Mouse (Mus musculus) liver, embryonic 15.5 days (tissue): ENCODE results near the gene Usp24. TPM values are rescaled to one million over a fixed set of nuclear protein-coding genes. Genes with fewer than 3 reads are reported as not detected.

Experiments
- ATAC-seq: fragments of 200-750 bp; cut with Nextera tagmentation; 2 replicates; pipeline ENCODE4 v1.8.0; 2017; ENCODE audit warnings: moderate number of reproducible peaks, mild to moderate bottlenecking, moderate library complexity; ENCODE audit not compliant: insufficient read depth
- H3K27ac ChIP-seq: fragments of 300-500 bp; sonication (generic); replicated peaks from 2 replicates; pipeline ENCODE4 v1.5.1; 2015; ENCODE audit warnings: mild to moderate bottlenecking, inconsistent platforms
- H3K27me3 ChIP-seq: fragments of 300-500 bp; sonication (generic); 2 replicates; pipeline ENCODE4 v1.6.1; 2015; ENCODE audit warnings: mild to moderate bottlenecking, inconsistent platforms
- H3K36me3 ChIP-seq: fragments of 300-500 bp; sonication (generic); replicated peaks from 2 replicates; pipeline ENCODE4 v1.6.1; 2015; ENCODE audit warnings: moderate library complexity, mild to moderate bottlenecking, inconsistent platforms
- H3K4me1 ChIP-seq: fragments of 300-500 bp; sonication (generic); replicated peaks from 2 replicates; pipeline ENCODE4 v1.6.1; 2015; ENCODE audit warnings: inconsistent platforms
- H3K4me2 ChIP-seq: fragments of 300-500 bp; sonication (generic); 2 replicates; pipeline ENCODE4 v1.6.1; 2015; ENCODE audit warnings: moderate library complexity, mild to moderate bottlenecking, inconsistent platforms
- H3K4me3 ChIP-seq: fragments of 300-500 bp; sonication (generic); replicated peaks from 2 replicates; pipeline ENCODE4 v1.5.1; 2015; ENCODE audit warnings: mild to moderate bottlenecking, inconsistent platforms
- H3K9ac ChIP-seq: fragments of 300-500 bp; sonication (generic); 2 replicates; pipeline ENCODE4 v1.6.1; 2015; ENCODE audit warnings: moderate library complexity, mild to moderate bottlenecking, inconsistent platforms
- H3K9me3 ChIP-seq: fragments of 300-500 bp; sonication (generic); replicated peaks from 2 replicates; pipeline ENCODE4 v1.6.1; 2016; ENCODE audit warnings: inconsistent platforms
- WGBS: fragments of 180-500 bp; shearing (Covaris S2); methylation state at CpG from one replicate; pipeline ENCODE4 v1.1.7; 2015; ENCODE audit warnings: mixed read lengths; ENCODE audit not compliant: insufficient replicate concordance; 5-methylcytosine and 5-hydroxymethylcytosine counted together
- polyA plus RNA-seq: library from polyadenylated mRNA; unstranded; fragments of >200 nt; fragmentation: Nextera tagmentation; extraction: Ambion mirVana; gene quantifications from 2 replicates; pipeline ENCODE4 v1.2.1, GENCODE M21; 2015

The Usp24 gene
- polyA plus RNA-seq, 1 experiment from 2014 or later = 5.1 TPM

- Histone ChIP-seq H3K4me3 (no peak overlapping the region), H3K9ac (no peak overlapping the region), H3K4me2 (peak overlapping the region; percentile 36; the same call in 1 of the 2 replicates), H3K36me3 (no peaks in the 10 kb centered on the region), H3K27me3 (no peaks in the 10 kb centered on the region), H3K4me1 (peaks cover 21% of the 10 kb centered on the region), H3K9me3 (no peaks in the 10 kb centered on the region), H3K27ac (peak overlapping the region; percentile 53)
- peak; percentile 82 for ATAC-seq
- WGBS = 26% methylated on average over 7 of the region's 7 CpGs
Observed at GRCm38 (mm10) chr4:106296412-106297086, 19.5 kb upstream of the Usp24 start.

- Histone ChIP-seq H3K9me3 (no peaks in the 10 kb centered on the region), H3K4me2 (no peak overlapping the region), H3K4me1 (peaks cover 14% of the 10 kb centered on the region), H3K9ac (no peak overlapping the region), H3K36me3 (no peaks in the 10 kb centered on the region), H3K27ac (no peak overlapping the region), H3K4me3 (no peak overlapping the region), H3K27me3 (no peaks in the 10 kb centered on the region)
- WGBS = 49% methylated on average over 6 of the region's 6 CpGs
- ATAC-seq = no peak
Observed at GRCm38 (mm10) chr4:106301346-106301745, 14.7 kb upstream of the Usp24 start.

- WGBS = 60% methylated on average over 3 of the region's 3 CpGs
- H3K36me3 ChIP-seq = no peaks in the 10 kb centered on the region
- no peak overlapping the region for H3K9ac ChIP-seq
- peaks cover 14% of the 10 kb centered on the region for H3K4me1 ChIP-seq
- H3K4me3 ChIP-seq = no peak overlapping the region
- H3K27me3 ChIP-seq = no peaks in the 10 kb centered on the region
- H3K27ac ChIP-seq = no peak overlapping the region
- no peak for ATAC-seq
- no peak overlapping the region for H3K4me2 ChIP-seq
- no peaks in the 10 kb centered on the region for H3K9me3 ChIP-seq
Observed at GRCm38 (mm10) chr4:106308090-106308489, 7.9 kb upstream of the Usp24 start.

DNA sequence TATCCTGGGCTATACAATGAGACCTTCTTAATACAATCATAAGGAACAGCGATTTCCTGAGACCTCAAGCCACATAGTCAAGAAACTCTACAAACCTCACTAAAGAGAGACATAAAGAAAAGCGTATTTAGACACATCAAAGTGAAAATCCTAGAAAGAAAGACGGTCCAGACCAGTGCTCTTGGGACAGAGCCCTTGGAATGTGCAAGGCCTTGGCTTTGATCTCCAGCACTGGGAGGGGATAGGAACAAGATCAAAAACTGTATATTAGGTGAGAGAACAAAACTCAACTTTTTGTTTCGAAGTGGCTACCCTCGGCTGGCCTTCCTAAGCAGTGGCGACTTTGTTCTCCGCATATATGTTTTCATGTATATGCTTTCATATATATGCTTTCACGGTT lies 3.4 kb upstream of the Usp24 start:
- Histone ChIP-seq H3K4me1 (peaks cover 35% of the 10 kb centered on the region), H3K4me3 (no peak overlapping the region), H3K36me3 (no peaks in the 10 kb centered on the region), H3K9ac (no peak overlapping the region), H3K27me3 (no peaks in the 10 kb centered on the region), H3K9me3 (no peaks in the 10 kb centered on the region), H3K27ac (no peak overlapping the region), H3K4me2 (no peak overlapping the region)
- ATAC-seq = no peak
- 83% methylated on average over 8 of the region's 8 CpGs for WGBS

GRCm38 (mm10) chr4:106313070-106313469 lies 2.9 kb upstream of the Usp24 start:
- Histone ChIP-seq H3K36me3 (no peaks in the 10 kb centered on the region), H3K4me1 (peaks cover 39% of the 10 kb centered on the region), H3K27ac (0 out of 2 replicates have a peak overlapping the region, but pooled peaks have one; percentile 20), H3K9ac (no peak overlapping the region), H3K4me2 (no peak overlapping the region), H3K27me3 (no peaks in the 10 kb centered on the region), H3K4me3 (no peak overlapping the region), H3K9me3 (no peaks in the 10 kb centered on the region)
- ATAC-seq = no peak
- 71% methylated on average over 8 of the region's 8 CpGs for WGBS

DNA sequence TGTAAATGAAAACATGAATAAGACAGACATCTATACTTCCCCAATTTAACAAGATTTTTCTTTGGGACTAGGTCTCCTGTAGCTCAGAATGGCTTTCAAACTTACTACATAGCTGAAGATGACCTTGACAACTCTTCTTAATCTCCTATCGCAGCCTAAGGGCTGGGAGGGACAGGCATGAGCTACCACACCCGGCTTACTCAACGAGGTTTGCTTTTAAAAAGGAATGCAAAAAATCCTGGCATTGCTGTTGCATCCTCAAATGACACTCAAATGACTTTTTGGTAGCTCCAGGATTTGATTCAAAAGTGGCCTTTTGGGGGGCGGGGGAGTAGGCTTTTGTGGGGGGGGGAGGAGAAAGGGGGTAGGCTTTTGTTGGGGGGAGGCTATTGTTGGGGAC lies 2.1 kb upstream of the Usp24 start:
- no peak for ATAC-seq
- Histone ChIP-seq H3K27ac (peak overlapping the region; percentile 64), H3K27me3 (no peaks in the 10 kb centered on the region), H3K9me3 (no peaks in the 10 kb centered on the region), H3K4me2 (peak overlapping the region; percentile 46), H3K36me3 (0 out of 2 replicates have a peak, but pooled peaks cover 4% of the 10 kb centered on the region), H3K4me1 (peaks cover 47% of the 10 kb centered on the region), H3K4me3 (no peak overlapping the region), H3K9ac (no peak overlapping the region)
- WGBS = 18% methylated on average over 4 of the region's 4 CpGs

- H3K27ac ChIP-seq = peak overlapping the region; percentile 64
Observed at GRCm38 (mm10) chr4:106314291-106314690, 1.7 kb upstream of the Usp24 start.

GRCm38 (mm10) chr4:106316351-106317178 lies 552 bp downstream of the Usp24 start:
- peak overlapping the region; percentile 95 for H3K27ac ChIP-seq
- H3K4me3 ChIP-seq = peak overlapping the region; percentile 97
- peak overlapping the region; percentile 99 for H3K9ac ChIP-seq
- peak; percentile 61 for ATAC-seq
- WGBS = under 1% methylated on average over 81 of the region's 81 CpGs
- no peaks in the 10 kb centered on the region for H3K27me3 ChIP-seq
- no peaks in the 10 kb centered on the region for H3K9me3 ChIP-seq
- H3K36me3 ChIP-seq = 0 out of 2 replicates have a peak, but pooled peaks cover 6% of the 10 kb centered on the region
- H3K4me2 ChIP-seq = peak overlapping the region; percentile 90
- H3K4me1 ChIP-seq = peaks cover 71% of the 10 kb centered on the region

More at GRCm38 (mm10) chr4:106314291-106314690, 1.7 kb upstream of the Usp24 start:
- peak overlapping the region; percentile 46 for H3K4me2 ChIP-seq
- H3K4me1 ChIP-seq = peaks cover 51% of the 10 kb centered on the region
- H3K27me3 ChIP-seq = no peaks in the 10 kb centered on the region
- no peaks in the 10 kb centered on the region for H3K9me3 ChIP-seq
- 0 out of 2 replicates have a peak, but pooled peaks cover 6% of the 10 kb centered on the region for H3K36me3 ChIP-seq
- H3K9ac ChIP-seq = no peak overlapping the region
- H3K4me3 ChIP-seq = no peak overlapping the region; the same call in 1 of the 2 replicates
- no peak for ATAC-seq

- peaks cover 78% of the 10 kb centered on the region for H3K4me1 ChIP-seq
- peak overlapping the region; percentile 90 for H3K4me2 ChIP-seq
- H3K4me3 ChIP-seq = peak overlapping the region; percentile 97
- no peaks in the 10 kb centered on the region for H3K9me3 ChIP-seq
- no peak for ATAC-seq
- H3K27me3 ChIP-seq = no peaks in the 10 kb centered on the region
- 0 out of 2 replicates have a peak, but pooled peaks cover 6% of the 10 kb centered on the region for H3K36me3 ChIP-seq
- WGBS = 8% methylated on average over 19 of the region's 19 CpGs
- peak overlapping the region; percentile 99 for H3K9ac ChIP-seq
- peak overlapping the region; percentile 95 for H3K27ac ChIP-seq
Observed at GRCm38 (mm10) chr4:106317179-106318055, 1.4 kb downstream of the Usp24 start.

- H3K4me1 ChIP-seq = peaks cover 81% of the 10 kb centered on the region
- ATAC-seq = no peak
- peak overlapping the region; percentile 99 for H3K9ac ChIP-seq
- no peaks in the 10 kb centered on the region for H3K27me3 ChIP-seq
- H3K36me3 ChIP-seq = 0 out of 2 replicates have a peak, but pooled peaks cover 6% of the 10 kb centered on the region
- H3K9me3 ChIP-seq = no peaks in the 10 kb centered on the region
- peak overlapping the region; percentile 97 for H3K4me3 ChIP-seq
- H3K4me2 ChIP-seq = peak overlapping the region; percentile 90
- 59% methylated on average over 4 of the region's 4 CpGs for WGBS
- H3K27ac ChIP-seq = peak overlapping the region; percentile 95
Observed at GRCm38 (mm10) chr4:106318208-106318607, 2.2 kb downstream of the Usp24 start.
